Mouse (Mus musculus): ENCODE measurements around the gene Dnase2b. TPM values are rescaled to one million over a fixed set of nuclear protein-coding genes. Genes with fewer than 3 reads are reported as not detected.

Dnase2b gene
- polyA plus RNA-seq, 1 experiment from 2014 or later = not detected

DNA sequence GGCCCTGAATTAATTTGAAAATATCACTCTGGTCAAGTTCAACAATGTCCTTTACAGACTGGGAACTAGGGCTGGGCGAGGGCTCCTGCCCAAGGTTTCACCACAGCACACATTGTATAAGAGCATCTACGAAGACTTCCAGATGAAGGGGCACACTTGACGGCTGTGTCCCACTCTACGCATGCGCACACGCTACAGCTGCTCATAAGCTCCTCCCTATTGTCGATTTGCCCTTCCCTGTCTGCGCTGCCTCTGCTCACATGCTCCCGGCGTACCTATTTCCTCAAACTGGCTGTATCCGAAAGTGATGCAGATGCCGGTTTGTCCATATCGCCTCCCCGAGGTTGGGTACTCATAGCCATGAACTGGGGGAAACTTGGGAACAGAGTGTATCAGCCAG lies 28.8 kb downstream of the Dnase2b start:
- no peaks in the 10 kb centered on the region for H3K9me3 ChIP-seq (ENCODE audit: control insufficient read depth, low read length)
- no peak overlapping the region for H3K9ac ChIP-seq (replicated peaks; ENCODE audit: low read depth, low read length)
- H3K4me1 ChIP-seq (replicated peaks; ENCODE audit: control insufficient read depth, insufficient read depth, low read length) = no peaks in the 10 kb centered on the region
- 97% methylated on average over 14 of the region's 14 CpGs for WGBS
- H3K27me3 ChIP-seq (replicated peaks; ENCODE audit: control insufficient read depth, insufficient read depth, low read length) = no peaks in the 10 kb centered on the region
- ATAC-seq = no peak
- H3K36me3 ChIP-seq (ENCODE audit: control insufficient read depth, insufficient read depth) = no peaks in the 10 kb centered on the region
- no peak overlapping the region for H3K4me2 ChIP-seq (ENCODE audit: low read length)
- H3K27ac ChIP-seq (ENCODE audit: low read length) = no peak overlapping the region
- H3K4me3 ChIP-seq (replicated peaks; ENCODE audit: low read length) = no peak overlapping the region

DNA sequence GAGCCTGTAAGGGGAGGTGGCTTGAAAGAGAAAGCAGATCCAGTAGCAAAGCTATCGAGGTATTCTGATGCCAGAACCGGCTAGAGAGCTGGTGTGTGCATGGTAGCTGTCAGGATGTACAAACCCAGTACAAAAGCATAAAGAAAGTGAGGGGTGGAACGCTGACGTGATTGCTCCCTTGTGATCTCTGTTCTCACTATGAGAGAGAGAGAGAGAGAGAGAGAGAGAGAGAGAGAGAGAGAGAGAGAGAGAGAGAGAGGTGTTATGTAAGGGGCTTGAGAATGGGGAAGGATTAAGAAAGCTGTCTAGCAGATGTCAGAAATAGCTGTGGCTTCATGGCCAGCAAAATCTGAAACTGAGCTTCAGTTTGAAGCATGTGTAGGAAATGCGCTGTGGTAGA lies 31.5 kb downstream of the Dnase2b start:
- H3K4me1 ChIP-seq (replicated peaks; ENCODE audit: control insufficient read depth, insufficient read depth, low read length) = no peaks in the 10 kb centered on the region
- H3K9ac ChIP-seq (replicated peaks; ENCODE audit: low read depth, low read length) = no peak overlapping the region
- H3K4me2 ChIP-seq (ENCODE audit: low read length) = no peak overlapping the region
- 48% methylated on average over 5 of the region's 5 CpGs for WGBS
- H3K4me3 ChIP-seq (replicated peaks; ENCODE audit: low read length) = no peak overlapping the region
- no peaks in the 10 kb centered on the region for H3K27me3 ChIP-seq (replicated peaks; ENCODE audit: control insufficient read depth, insufficient read depth, low read length)
- no peaks in the 10 kb centered on the region for H3K9me3 ChIP-seq (ENCODE audit: control insufficient read depth, low read length)
- H3K36me3 ChIP-seq (ENCODE audit: control insufficient read depth, insufficient read depth) = no peaks in the 10 kb centered on the region
- no peak overlapping the region for H3K27ac ChIP-seq (ENCODE audit: low read length)
- ATAC-seq = no peak

DNA sequence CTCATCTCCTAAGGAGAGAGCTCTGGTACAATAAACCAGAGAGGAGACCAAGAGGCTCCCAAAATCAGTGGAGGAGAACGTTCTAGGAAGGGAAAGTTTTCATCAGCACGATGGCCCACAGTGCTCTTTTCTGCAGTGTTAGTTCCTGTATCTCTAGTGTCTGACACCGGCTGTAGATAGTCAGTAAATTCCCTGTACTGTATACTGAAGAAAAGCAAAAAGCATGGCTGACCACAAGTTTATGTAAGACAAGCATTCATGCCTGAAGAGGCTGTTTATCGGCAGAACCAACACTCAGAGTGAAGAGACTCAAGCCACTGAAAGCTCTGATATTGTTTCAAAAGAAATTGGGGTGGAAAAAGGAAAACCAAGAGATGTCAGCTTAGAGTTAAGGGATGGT lies 31.9 kb downstream of the Dnase2b start:
- Histone ChIP-seq H3K4me2 (ENCODE audit: low read length) (no peak overlapping the region), H3K36me3 (ENCODE audit: control insufficient read depth, insufficient read depth) (no peaks in the 10 kb centered on the region), H3K27me3 (replicated peaks; ENCODE audit: control insufficient read depth, insufficient read depth, low read length) (no peaks in the 10 kb centered on the region), H3K9me3 (ENCODE audit: control insufficient read depth, low read length) (no peaks in the 10 kb centered on the region), H3K4me3 (replicated peaks; ENCODE audit: low read length) (no peak overlapping the region), H3K27ac (ENCODE audit: low read length) (no peak overlapping the region), H3K4me1 (replicated peaks; ENCODE audit: control insufficient read depth, insufficient read depth, low read length) (no peaks in the 10 kb centered on the region), H3K9ac (replicated peaks; ENCODE audit: low read depth, low read length) (no peak overlapping the region)
- 89% methylated on average over 4 of the region's 4 CpGs for WGBS
- ATAC-seq = no peak

DNA sequence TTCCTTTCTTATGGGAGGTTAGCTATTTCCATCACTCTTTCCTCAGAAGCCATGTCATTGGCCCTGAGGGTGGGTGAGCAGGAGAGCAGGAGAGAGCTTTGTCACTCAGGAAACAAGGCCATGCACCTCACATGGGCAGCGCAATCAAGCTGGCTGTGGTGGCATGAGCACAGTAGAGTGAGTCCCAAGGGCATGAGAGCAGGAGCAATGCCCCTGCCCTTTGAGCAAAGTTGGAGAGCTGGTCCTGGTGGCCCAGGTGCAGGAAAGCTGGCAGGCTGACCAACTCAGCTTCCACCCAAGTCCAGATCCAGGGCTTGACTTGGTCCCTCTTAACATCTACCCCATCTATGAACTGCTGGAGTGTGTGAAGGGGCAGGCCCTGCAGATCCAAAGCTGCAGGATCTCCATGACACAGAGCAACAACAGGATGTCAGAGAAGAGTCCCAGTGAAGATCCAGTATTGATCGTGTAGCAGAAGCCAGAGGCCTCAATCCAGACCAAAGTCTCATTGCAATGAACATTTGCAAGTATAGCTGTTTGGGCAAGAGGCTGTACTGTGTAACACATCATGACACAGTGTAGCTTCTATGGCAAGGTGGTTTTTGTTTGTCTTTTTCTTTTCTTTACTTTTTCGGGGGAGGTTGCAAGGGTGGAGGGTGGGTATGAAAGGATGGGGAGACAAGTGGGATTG lies 35.2 kb downstream of the Dnase2b start:
- WGBS = 91% methylated on average over 3 of the region's 3 CpGs
- H3K27ac ChIP-seq (ENCODE audit: low read length) = no peak overlapping the region
- H3K4me1 ChIP-seq (replicated peaks; ENCODE audit: control insufficient read depth, insufficient read depth, low read length) = no peaks in the 10 kb centered on the region
- H3K4me2 ChIP-seq (ENCODE audit: low read length) = no peak overlapping the region
- H3K27me3 ChIP-seq (replicated peaks; ENCODE audit: control insufficient read depth, insufficient read depth, low read length) = no peaks in the 10 kb centered on the region
- no peak for ATAC-seq
- H3K4me3 ChIP-seq (replicated peaks; ENCODE audit: low read length) = no peak overlapping the region
- H3K36me3 ChIP-seq (ENCODE audit: control insufficient read depth, insufficient read depth) = no peaks in the 10 kb centered on the region
- H3K9me3 ChIP-seq (ENCODE audit: control insufficient read depth, low read length) = no peaks in the 10 kb centered on the region
- no peak overlapping the region for H3K9ac ChIP-seq (replicated peaks; ENCODE audit: low read depth, low read length)

DNA sequence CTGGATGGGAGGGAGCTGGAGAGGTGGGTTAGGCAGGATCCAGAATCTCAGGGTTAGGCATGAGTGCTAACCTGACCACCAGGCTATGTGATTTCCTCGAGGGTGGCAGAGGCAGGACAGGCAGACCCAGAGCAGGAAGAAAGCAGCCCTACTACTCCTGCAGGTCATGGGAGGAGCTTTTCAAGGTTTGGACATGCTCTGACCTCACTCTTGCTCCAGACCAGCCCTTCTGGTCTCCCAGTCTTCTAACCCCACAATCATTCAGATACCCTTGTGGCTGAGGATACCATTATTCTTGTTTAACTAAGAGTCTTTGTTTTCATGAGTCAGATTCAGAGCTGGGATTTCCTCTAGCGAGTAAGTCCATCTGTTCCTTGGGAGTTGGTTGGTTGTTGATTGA lies 37.8 kb downstream of the Dnase2b start:
- WGBS = 56% methylated on average over 2 of the region's 2 CpGs
- H3K9me3 ChIP-seq (ENCODE audit: control insufficient read depth, low read length) = no peaks in the 10 kb centered on the region
- H3K27ac ChIP-seq (ENCODE audit: low read length) = no peak overlapping the region
- no peak overlapping the region for H3K4me2 ChIP-seq (ENCODE audit: low read length)
- no peak overlapping the region for H3K4me3 ChIP-seq (replicated peaks; ENCODE audit: low read length)
- ATAC-seq = no peak
- no peaks in the 10 kb centered on the region for H3K27me3 ChIP-seq (replicated peaks; ENCODE audit: control insufficient read depth, insufficient read depth, low read length)
- no peaks in the 10 kb centered on the region for H3K36me3 ChIP-seq (ENCODE audit: control insufficient read depth, insufficient read depth)
- H3K9ac ChIP-seq (replicated peaks; ENCODE audit: low read depth, low read length) = no peak overlapping the region
- H3K4me1 ChIP-seq (replicated peaks; ENCODE audit: control insufficient read depth, insufficient read depth, low read length) = no peaks in the 10 kb centered on the region

DNA sequence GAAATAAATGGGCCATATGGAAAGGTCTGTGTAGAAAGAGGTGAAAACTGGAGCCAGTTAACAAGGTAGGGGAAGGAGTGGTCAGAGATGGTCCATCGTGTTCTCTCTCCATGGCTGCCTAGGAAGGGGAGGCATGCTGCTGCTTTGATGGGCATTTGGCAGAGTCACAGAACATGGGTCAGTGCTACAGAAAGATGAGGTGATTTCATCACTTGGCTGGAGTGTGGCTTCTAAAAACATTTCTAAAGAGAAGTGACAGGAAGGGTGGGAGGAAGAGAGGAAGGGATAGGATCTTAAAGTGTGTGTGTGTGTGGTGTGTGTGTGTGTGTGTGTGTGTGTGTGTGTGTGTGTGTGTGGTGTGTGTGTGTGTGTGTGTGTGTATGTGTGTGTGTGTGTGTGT lies 44.1 kb downstream of the Dnase2b start:
- H3K27me3 ChIP-seq (replicated peaks; ENCODE audit: control insufficient read depth, insufficient read depth, low read length) = no peaks in the 10 kb centered on the region
- no peaks in the 10 kb centered on the region for H3K9me3 ChIP-seq (ENCODE audit: control insufficient read depth, low read length)
- H3K27ac ChIP-seq (ENCODE audit: low read length) = no peak overlapping the region
- H3K4me1 ChIP-seq (replicated peaks; ENCODE audit: control insufficient read depth, insufficient read depth, low read length) = no peaks in the 10 kb centered on the region
- WGBS = 55% methylated on average over 1 of the region's 1 CpGs
- no peak overlapping the region for H3K4me2 ChIP-seq (ENCODE audit: low read length)
- no peak overlapping the region for H3K9ac ChIP-seq (replicated peaks; ENCODE audit: low read depth, low read length)
- no peak overlapping the region for H3K4me3 ChIP-seq (replicated peaks; ENCODE audit: low read length)
- ATAC-seq = no peak
- H3K36me3 ChIP-seq (ENCODE audit: control insufficient read depth, insufficient read depth) = no peaks in the 10 kb centered on the region

DNA sequence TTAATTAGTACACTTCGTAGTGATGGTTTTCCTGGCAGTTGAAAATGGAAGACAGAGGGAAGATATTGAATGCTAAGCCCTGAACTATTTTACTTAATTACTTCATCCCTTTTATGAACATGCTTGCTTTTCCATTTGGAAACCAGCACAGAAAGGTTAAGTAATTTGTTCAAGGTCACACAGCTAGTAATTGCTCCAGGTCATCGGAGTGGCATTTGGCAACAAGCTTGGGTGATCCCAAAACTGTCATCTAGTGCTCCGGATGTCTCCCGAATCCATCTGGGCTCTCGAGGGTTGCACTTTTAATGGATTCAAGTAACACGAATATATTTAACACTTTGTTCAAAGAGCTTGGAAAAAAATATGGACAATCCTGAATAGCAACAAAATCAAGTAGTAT lies 44.5 kb downstream of the Dnase2b start:
- no peak overlapping the region for H3K9ac ChIP-seq (replicated peaks; ENCODE audit: low read depth, low read length)
- WGBS = 55% methylated on average over 6 of the region's 6 CpGs
- H3K4me2 ChIP-seq (ENCODE audit: low read length) = no peak overlapping the region
- ATAC-seq = 0 out of 2 replicates have a peak, but pooled peaks have one; percentile 36
- H3K27me3 ChIP-seq (replicated peaks; ENCODE audit: control insufficient read depth, insufficient read depth, low read length) = no peaks in the 10 kb centered on the region
- no peaks in the 10 kb centered on the region for H3K36me3 ChIP-seq (ENCODE audit: control insufficient read depth, insufficient read depth)
- H3K9me3 ChIP-seq (ENCODE audit: control insufficient read depth, low read length) = no peaks in the 10 kb centered on the region
- no peak overlapping the region for H3K4me3 ChIP-seq (replicated peaks; ENCODE audit: low read length)
- no peaks in the 10 kb centered on the region for H3K4me1 ChIP-seq (replicated peaks; ENCODE audit: control insufficient read depth, insufficient read depth, low read length)
- no peak overlapping the region for H3K27ac ChIP-seq (ENCODE audit: low read length)

DNA sequence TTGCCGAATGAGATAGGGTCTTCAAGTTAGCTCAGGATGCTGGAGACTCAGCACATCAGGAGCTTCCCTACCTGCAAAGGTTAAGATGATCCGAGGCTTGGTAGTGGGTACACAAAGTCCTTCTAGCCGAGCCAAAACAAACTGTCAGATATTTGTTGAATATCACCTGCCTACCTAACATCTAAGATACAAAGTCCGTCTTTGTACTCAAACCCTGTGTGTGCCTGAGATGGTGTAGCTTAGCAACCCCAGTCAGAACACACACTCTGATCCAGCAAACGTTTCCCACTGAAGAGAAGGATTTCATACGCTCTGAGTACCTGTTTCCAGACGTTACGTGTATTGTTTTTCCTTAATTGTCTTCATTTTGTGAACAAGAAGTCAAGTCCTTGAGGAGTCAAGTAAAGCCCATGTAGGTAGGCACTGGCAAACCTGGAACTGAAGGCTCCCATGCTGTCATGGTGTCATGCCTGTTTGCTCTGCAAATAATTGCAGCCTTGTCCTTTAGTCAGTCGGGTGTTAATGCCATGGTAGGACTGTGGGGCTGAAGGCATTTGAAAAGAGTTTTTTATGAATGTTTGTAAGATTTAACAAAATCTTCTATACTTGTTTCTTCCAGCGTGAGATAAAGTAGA lies 45.1 kb downstream of the Dnase2b start, which contains the start of gene Uox:
TSS of gene Uox (plus strand) at position 279 of the 635 bp plus-strand sequence.
- H3K27ac ChIP-seq (ENCODE audit: low read length) = no peak within 1 kb of the TSS
- no peak within 1 kb of the TSS for H3K4me3 ChIP-seq (replicated peaks; ENCODE audit: low read length)
- H3K9ac ChIP-seq (replicated peaks; ENCODE audit: low read depth, low read length) = no peak within 1 kb of the TSS
- no peaks in the 10 kb centered on the region for H3K27me3 ChIP-seq (replicated peaks; ENCODE audit: control insufficient read depth, insufficient read depth, low read length)
- H3K4me2 ChIP-seq (ENCODE audit: low read length) = no peak within 1 kb of the TSS
- no peaks in the 10 kb centered on the region for H3K36me3 ChIP-seq (ENCODE audit: control insufficient read depth, insufficient read depth)
- H3K4me1 ChIP-seq (replicated peaks; ENCODE audit: control insufficient read depth, insufficient read depth, low read length) = no peaks in the 10 kb centered on the region
- 75% methylated on average over 10 of the region's 10 CpGs for WGBS
- ATAC-seq = no peak
- no peaks in the 10 kb centered on the region for H3K9me3 ChIP-seq (ENCODE audit: control insufficient read depth, low read length)

DNA sequence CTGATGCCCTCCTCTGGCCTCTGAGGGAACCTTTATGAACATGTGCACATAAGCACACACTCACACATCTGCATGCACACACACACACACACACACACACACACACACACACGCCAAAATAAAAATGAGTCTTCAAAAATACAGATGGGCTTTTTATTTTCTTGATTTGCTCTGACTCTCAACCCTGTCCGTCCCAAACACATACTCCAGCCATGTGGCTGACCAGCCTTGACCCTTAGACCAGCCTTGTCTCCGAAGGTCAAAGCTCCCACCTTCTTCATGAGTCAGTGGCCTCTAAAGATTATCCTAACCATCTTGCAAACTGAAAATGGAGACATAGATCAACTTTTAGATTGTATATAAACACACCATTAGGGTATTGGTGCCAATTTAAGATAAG lies 45.8 kb downstream of the Dnase2b start:
- WGBS = 95% methylated on average over 3 of the region's 3 CpGs
- no peak for ATAC-seq
- H3K4me1 ChIP-seq (replicated peaks; ENCODE audit: control insufficient read depth, insufficient read depth, low read length) = peaks cover 3% of the 10 kb centered on the region
- H3K27me3 ChIP-seq (replicated peaks; ENCODE audit: control insufficient read depth, insufficient read depth, low read length) = no peaks in the 10 kb centered on the region
- H3K9ac ChIP-seq (replicated peaks; ENCODE audit: low read depth, low read length) = no peak overlapping the region
- H3K9me3 ChIP-seq (ENCODE audit: control insufficient read depth, low read length) = no peaks in the 10 kb centered on the region
- no peaks in the 10 kb centered on the region for H3K36me3 ChIP-seq (ENCODE audit: control insufficient read depth, insufficient read depth)
- no peak overlapping the region for H3K4me3 ChIP-seq (replicated peaks; ENCODE audit: low read length)
- no peak overlapping the region for H3K4me2 ChIP-seq (ENCODE audit: low read length)
- no peak overlapping the region for H3K27ac ChIP-seq (ENCODE audit: low read length)

Measured in forebrain, embryonic 16.5 days (tissue).